Mouse (Mus musculus) skeletal muscle tissue, adult 2 months (tissue): ENCODE data around the gene F2.
"Not testable (repeated sequence)": the region's sequence is repeated elsewhere in the genome, so short reads cannot be mapped to it uniquely, and the experiment has no call there.

Experiments used
- DNase-seq: peaks from one replicate; pipeline ENCODE4 v3.0.0-alpha.2; 2012; ENCODE audit warnings: low read depth, low spot score

The F2 gene

GRCm38 (mm10) chr2:91646733-91647132 is 10.5 kb upstream of the F2 start:
- no peak for DNase-seq

GRCm38 (mm10) chr2:91645811-91646210 is 9.6 kb upstream of the F2 start:
- DNase-seq: no peak

DNA sequence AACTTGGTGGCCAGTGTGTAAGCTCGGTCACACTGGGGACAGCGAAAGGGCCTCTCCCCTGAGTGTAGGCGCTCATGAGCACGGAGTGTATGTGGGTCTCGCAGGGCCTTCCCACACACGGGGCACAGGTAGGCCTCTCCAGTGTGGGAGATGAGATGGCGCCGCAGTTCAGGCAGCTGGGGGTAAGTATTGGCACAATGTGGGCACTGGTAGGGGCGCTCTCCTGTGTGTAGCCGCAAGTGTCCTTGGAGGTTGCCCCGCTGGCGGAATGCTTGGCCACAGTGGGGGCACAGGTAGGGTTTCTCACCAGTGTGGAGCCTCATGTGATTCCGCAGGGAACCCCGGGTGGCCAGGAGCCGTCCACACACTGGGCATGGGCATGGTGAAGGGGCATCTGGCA is 9.1 kb upstream of the F2 start:
- DNase-seq: no peak

- no peak for DNase-seq
Observed at GRCm38 (mm10) chr2:91644021-91644420, 7.8 kb upstream of the F2 start.

DNA sequence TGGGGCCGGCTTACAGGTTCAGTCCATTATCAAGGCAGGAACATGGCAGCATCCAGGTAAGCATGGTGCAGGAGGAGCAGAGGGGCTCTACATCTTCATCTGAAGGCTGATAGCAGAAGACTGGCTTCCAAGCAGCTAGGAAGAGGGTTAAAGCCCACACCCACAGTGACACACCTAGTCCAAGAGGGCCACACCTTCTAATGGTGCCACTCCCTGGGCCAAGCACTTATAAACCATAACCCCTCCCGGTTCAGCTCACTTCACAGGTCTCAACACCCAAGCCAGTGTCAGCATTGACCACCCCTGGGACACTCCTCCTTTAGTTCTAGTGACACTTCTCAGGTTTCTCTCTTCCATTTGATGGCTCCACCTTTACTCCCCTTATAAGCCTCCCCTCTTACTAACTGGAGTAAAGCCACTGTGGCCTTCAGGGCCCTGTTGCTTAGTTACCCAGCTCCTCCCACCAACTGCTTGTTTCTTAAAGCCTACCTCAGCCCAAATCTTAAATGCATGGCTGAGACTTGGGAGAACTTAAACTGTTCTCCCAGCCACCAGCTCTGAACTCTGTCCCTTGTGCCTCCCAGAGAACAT is 6.7 kb upstream of the F2 start:
- no peak for DNase-seq

GRCm38 (mm10) chr2:91638931-91639330 is 2.7 kb upstream of the F2 start:
- DNase-seq: no peak

DNA sequence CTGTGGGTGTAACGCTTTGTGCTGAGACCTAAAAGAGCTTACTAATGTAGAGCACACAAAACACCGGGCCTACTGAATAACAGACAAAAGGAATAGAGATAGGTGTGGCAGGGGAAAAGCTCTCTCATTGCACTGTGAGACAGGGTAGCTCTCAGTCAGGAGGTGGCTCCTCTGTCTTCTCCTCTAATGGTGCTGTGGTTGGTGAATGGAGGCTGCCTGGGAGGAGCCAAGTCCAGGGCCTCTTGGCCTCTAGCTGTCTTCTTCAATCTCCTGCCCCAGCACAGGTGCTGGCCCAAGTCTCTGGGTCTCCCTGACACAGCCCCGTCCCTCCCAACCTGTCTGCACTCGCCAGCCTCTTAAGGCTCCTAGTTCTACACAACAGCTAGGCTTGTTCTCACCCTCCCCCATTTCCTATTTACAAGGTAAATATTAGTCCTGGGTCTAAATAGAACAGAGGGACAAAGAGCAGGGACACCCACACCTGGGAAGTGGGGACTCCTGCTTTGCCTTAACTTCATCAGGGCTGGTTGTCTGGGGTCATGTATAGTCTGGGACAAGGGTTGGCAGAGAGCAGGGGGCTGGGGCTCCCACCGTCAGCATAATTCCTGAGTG is 619 bp upstream of the F2 start:
- DNase-seq: no peak

- no peak for DNase-seq
Observed at GRCm38 (mm10) chr2:91635486-91635885, 728 bp downstream of the F2 start.

- DNase-seq: no peak
Observed at GRCm38 (mm10) chr2:91634841-91635240, 1.4 kb downstream of the F2 start.

DNA sequence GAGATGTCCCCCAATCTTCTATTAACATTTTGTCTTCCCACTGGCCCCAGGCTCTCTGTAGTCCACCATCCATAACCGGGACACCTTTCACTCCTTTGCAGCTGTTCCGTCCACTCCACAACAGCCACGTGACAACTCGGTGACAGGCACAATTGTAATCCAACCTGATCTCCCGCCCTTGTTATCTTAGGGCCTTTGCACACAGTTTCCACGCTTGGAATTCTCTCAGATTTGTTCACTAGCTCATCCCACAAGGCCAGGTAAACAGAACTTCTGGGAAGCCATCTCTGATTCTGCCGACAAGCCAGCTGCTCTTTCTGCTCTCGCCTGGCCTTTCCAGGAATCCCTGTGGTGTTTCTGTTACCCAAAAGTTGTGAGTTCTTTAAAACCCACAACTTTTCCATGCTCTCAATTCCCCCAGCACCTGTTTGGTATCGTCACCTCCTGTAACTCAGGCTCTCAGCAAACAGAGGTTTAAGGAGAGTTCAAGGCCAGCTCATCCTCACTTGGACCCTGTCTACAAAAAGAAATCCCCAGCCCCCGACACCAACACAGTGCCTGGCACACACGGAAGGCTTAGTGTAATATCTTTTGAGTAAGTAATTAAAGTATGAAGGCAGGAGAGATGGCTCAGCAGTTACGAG is 2.8 kb downstream of the F2 start:
- DNase-seq: no peak

GRCm38 (mm10) chr2:91632316-91632715 is 3.9 kb downstream of the F2 start:
- no peak for DNase-seq

GRCm38 (mm10) chr2:91631826-91632225 is 4.4 kb downstream of the F2 start:
- DNase-seq: no peak

DNA sequence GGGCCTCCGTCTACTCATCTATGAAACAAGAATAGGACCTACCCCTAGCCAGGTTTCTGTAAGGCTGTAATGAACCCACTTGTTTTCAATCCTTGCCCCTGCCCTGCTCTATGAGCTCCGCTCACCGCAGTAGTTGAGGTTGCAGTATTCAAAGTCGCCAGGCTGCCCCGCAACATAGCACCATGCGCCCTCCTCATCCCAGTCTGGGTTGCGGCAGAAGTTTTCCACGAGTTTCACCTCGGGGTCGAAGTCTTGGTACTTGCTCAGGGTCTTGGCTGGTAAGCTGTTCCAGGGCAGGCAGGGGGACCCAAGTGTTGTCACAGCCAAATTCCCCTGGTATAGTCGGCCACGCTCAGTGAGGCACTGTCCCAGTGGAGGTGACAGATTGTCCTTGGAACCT is 5.8 kb downstream of the F2 start:
- DNase-seq: no peak

GRCm38 (mm10) chr2:91629682-91630081 is 6.5 kb downstream of the F2 start:
- no peak for DNase-seq

GRCm38 (mm10) chr2:91628171-91628570 is 8.0 kb downstream of the F2 start:
- no peak for DNase-seq

- DNase-seq: no peak
Observed at GRCm38 (mm10) chr2:91627486-91627885, 8.7 kb downstream of the F2 start.

DNA sequence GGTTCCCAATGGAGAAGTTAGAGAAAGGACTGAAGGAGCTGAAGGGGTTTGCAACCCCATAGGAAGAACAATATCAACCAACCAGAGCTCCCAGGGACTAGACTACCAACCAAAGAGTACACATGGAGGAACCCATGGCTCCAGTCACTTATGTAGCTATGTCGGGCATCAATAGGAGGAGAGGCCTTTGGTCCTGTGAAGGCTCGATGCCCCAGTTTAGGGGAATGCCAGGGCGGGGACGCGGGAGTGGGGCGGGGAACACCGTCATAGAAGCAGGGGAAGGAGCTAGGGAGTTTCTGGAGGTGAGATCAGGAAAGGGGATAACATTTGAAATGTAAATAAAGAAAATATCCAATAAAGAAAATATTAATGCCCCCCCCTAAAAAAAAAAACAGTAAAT is 12.8 kb downstream of the F2 start:
- DNase-seq: not testable (repeated sequence)

DNA sequence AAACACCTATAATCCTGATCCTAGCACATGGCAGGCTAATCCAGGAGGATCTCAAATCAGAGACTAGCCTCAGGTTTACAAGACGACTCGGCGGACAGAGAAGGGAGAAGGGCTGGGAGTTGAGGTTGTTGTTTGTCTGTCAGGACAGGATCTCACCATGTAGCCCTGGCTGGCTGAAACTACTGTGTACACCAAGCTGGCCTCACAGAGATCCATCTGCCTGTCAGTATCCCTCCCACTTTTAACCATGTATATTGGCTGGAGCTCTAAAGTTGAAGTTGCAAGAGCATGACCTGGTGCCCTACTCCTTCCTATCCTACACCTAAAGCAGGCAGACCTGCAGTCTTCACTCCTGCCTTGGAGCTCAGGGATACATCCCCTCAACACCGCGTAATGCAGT is 13.9 kb downstream of the F2 start:
- no peak for DNase-seq

GRCm38 (mm10) chr2:91609370-91609769 is 26.8 kb downstream of the F2 start:
- not testable (repeated sequence) for DNase-seq

GRCm38 (mm10) chr2:91602389-91602788 is 33.8 kb downstream of the F2 start:
- DNase-seq: no peak

DNA sequence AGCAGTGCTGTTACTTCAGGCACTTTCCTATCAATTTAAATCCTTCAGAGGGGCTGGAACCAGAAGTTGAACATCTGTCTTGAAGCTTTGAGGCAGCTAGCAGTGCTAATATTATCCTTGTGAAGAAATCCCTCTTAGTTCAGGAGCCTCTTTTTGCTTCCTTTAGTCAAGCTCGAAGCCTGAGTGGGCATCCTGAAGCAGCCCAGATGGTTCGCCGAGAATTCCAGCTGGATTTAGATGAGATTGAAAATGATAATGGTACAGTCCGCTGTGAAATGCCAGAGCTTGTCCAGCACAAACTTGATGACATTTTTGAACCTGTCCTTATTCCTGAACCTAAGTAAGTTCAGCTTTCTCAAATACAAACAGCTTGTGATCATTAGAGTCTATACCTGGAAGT is 35.7 kb downstream of the F2 start:
- DNase-seq: no peak

DNA sequence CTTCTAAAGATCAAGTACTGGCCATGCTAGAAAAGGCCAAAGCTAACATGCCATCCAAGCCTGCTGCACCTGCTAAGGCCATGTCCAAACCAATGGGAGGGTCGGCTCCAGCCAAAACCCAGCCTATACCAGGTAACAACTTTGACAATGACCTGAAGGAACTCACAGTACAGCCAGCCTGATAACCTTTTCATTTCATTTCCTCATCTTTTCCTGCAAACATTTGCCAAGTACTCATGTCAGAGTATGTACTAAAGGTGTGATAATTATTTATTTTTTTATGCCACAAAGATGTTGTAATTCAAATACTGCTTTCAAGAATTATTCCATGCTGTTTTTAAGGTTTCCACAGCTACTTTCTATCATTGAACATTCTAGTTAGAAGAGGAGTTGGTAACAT is 50.0 kb downstream of the F2 start:
- DNase-seq: no peak

DNA sequence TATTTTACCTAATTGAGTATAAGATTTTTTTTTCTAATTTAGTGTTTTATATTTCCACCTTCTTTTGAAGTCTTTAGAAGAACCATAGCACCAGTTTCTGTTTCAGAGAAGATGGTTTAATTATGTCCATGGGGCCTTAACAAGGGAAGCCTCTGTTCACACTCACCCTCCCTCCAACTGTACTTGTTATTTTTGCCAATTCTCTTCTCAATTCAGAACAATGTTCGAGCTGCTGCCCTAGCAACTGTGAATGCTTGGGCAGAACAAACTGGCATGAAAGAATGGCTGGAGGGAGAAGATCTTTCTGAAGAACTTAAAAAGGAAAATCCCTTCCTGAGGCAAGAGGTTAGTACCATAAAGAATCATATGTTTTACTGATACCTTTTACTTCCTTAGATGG is 55.3 kb downstream of the F2 start:
- DNase-seq: no peak
